Mouse (Mus musculus): ENCODE results near the gene Defb11.
A peak's percentile ranks its signal among the peaks of the same experiment; 100 is the strongest.
"Not testable (repeated sequence)": the region's sequence is repeated elsewhere in the genome, so short reads cannot be mapped to it uniquely, and the experiment has no call there.

Defb11 gene

DNA sequence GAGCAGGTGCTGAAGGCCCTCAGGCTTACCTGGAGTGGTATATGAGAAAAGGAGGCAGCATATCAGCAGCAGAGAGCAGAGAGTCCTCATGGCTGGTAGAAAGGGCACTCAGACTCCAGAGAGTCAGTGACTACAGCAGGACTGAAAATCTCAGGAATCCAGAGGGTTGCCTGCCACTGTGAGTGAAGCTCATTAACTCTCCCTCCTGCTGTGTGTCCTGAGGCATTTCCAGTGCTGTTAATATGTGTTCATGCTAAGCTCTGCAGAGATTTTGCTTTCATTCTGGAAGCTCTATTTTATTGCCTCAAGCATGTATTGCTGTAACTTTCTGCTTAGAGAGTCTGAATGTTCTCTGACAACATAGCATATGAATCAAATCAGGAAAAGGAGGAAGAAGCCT lies at the start of gene Defb11:
TSS of gene Defb11 (minus strand) at position 123 of the 400 bp plus-strand sequence.
- DNase-seq: not testable (repeated sequence)

DNA sequence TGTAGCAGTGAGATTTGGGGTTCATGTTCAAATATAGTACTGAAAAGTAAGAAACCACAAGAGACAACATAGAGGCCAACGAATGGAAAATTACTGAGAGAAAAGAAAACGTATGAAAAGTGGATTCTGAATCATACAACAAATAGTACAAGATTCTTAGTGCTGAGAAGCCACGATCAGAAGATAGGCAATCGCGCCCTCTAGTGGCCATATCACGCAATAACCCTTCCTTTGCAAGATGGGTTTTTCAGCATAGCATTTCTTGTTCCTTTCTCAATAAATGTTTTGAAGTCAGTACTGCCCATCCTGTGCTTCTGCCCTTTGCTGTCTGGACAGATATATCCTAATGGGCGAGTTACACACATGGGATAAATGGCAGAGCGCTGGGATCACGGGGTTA lies 49.1 kb upstream of the Defb11 start:
- DNase-seq: peak in 1 of 2 experiments; percentile 3

DNA sequence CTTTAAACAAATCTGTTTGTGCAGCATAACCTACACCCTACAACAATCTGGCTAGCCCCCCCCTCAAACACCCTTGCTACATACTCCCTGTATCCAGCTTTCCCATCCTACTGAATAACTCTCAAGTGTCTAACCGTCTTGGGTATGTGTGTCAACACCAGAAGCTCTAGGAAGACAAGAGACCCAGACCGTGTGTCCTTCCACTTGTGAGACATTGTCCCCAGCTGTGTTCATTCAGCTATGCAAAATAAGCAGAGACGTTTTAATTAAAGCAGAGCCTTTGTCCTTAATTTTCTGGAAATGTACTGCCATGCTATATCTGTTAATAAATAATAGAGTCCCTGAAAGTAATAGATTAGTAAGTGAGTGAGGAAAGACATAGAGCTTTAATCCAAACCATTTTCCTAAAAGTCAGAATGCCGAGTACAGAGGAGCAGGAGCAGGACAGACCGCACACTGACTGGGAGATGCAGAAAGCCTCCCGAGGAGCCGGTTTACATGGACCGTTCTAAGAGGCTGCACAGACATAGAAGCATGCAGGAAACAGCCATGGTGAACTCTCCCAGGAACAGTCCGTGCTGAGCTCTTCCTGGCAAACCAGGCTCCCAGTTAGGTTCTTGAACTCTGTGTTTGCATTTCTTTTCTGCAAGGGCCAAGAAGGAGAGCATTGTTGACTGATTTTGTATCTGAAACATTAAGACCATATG lies 41.3 kb upstream of the Defb11 start:
- DNase-seq: no peak

DNA sequence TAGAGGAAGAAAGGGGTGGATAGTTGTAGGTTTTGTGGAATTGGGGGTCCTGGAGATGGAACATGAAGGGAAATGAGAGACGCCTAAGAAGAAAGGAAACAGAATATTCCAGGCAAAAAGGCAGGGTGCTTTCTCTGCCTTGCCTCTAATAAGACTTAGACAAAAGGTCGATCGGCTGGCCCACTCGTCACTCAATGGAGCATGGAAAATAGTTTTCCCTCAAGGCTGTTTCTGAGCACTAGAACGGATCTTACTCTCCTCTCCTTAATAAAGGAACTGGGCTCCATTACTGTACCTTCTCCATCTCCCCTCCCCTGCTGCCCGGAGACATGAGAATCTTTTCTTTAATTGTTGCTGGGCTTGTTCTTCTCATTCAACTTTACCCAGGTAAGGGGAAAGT lies 40.2 kb upstream of the Defb11 start, which contains the start of gene Defb13:
TSS of gene Defb13 (plus strand) at position 301 of the 400 bp plus-strand sequence.
- no peak for DNase-seq

DNA sequence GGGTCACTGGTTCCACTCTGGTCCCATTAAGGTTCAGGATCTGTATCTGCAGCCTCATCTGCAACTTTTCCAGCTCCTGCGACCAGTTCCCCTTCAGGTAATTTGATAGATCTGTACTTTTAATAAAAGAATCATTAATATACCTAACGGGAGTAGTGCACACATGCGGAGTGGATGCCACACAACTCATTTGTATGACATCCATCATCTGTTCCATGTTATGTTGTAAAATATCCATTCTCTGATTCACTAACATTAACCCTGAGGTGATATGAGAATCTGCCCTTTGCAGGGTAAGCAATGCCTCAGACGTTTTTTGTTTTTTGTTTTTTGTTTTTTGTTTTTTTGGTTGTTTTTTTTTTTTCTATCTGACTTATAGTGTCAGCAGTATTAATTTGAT lies 31.8 kb upstream of the Defb11 start, which contains the start of gene Defb35:
TSS of gene Defb35 (plus strand) at position 301 of the 400 bp plus-strand sequence.
- not testable (repeated sequence) for DNase-seq

DNA sequence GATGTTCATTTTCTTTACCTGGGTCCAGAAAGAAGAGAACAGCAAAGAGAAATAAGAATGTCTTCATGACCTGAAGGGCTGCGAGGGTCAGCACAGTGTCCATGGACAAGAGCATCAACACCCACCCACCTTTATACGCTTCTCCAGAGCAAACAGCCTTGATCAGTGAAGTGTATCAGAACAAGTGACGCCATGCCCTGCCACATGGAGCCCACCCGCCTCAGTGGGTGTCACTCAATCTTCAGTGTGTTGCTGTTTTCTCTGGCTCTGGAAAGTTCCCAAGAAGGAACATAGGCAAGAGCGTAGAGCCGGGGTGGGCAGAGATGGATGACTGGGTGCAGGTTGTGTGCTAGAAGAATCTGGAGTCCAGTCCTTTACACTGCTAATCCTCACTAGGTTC lies 26.4 kb upstream of the Defb11 start, which contains the start of gene Defb15:
TSS of gene Defb15 (minus strand) at position 101 of the 400 bp plus-strand sequence.
- no peak for DNase-seq

DNA sequence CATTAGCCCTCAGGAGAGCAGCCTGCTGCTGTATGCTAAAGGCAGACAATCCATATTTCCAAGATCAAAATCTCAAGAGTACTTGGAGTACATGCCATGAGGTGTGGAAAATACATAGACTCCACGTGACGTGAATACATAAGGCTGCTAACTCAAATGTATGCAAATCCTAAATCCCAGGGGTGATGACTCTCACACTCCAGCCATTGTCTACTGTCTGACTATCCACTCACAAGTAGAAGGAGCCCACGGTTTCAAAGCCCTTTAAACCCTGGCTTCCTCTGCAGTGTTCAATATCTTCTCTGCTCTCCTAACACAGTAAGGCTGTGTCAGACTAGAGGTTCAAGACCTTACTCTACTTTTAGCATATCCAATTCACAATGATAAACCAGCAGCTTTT lies 24.5 kb upstream of the Defb11 start:
- DNase-seq: not testable (repeated sequence)

DNA sequence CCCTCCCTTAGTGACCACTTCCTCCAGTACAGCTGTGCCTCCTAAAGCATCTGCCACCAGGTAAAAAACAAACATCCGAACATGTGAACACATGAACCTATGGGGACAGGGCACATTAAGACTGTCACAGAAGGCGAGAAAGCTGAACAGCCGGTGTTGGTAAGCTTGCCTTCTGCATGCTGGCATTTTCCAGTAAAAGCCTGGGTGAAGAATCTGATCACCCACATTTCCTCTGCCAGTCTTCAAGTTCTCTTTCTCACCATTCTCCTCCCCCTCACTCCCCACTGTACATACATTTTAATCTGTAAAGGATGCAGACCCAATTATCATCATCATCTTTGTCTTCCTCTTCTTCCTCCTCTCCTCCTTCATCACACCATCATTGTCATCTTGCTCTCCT lies 9.4 kb upstream of the Defb11 start:
- no peak for DNase-seq

DNA sequence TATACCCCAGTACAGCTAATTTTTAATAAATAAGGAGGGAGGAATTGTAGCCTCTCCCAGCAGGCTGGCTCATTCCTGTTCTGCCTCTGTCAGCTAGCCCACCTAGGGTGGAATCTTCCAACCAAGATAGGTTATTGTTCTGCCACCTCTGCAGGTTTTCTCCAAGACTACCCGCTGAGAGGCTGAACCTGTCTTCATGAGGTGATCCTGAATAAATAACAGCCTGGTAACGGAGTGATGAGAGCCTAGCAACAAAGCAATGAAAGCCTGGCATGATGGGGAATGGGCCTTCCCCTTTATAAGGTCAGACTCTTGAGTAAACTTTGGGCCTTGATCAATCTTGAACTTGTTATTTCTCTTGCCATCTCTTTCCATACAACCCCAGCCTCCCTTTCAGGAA lies 6.3 kb upstream of the Defb11 start:
- DNase-seq: no peak

DNA sequence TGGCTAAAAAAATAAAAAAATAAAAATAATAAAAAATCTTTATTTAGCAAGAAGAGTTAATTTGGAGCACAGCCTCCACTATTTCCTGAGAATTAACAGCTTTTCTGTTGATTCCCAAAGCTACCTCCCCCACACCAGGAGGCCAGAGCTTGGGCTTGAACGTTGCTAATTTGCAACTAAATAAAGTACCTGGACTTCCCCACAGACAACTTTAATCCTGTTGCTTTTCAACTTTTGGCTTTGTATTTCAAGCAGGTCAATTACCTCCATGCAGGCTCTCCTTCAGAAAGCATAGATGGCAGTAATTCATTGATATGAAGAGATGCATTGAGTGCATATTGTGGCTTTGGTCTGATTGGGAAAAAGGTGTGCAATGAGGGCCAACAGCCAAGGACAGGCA lies 5.7 kb upstream of the Defb11 start:
- DNase-seq: no peak

DNA sequence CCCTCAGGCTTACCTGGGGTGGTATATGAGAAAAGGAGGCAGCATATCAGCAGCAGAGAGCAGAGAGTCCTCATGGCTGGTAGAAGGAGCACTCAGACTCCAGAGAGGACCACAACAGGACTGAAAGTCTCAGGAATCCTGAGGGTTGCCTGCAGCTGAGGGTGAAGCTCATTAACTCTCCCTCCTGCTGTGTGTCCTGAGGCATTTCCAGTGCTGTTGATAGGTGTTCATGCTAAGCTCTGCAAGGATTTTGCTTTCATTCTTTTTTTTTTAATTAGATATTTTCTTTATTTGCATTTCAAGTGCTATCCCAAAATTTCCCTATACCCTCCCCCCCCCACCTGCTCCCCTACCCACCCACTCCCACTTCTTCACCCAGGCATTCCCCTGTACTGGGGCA lies 20.9 kb downstream of the Defb11 start, which contains the start of gene Defb9:
TSS of gene Defb9 (minus strand) at position 101 of the 400 bp plus-strand sequence.
- not testable (repeated sequence) for DNase-seq

DNA sequence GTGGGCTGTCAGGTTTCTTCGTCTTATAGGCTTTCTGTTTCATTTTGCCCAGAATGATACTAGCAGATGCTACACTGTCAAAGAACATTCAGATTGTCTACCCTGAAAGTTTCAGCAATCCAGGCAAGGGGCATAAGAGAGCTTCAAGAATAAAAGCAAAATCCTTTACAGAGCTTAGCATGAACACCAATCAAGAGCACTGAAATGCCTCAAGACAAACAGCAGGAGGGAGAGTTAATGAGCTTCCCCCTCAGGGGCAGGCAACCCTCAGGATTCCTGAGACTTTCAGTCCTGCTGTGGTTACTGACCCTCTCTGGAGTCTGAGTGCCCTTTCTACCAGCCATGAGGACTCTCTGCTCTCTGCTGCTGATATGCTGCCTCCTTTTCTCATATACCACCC lies 47.6 kb downstream of the Defb11 start, which contains the start of gene Defb10:
TSS of gene Defb10 (plus strand) at position 316 of the 400 bp plus-strand sequence.
- DNase-seq: not testable (repeated sequence)

All from spleen, adult 18-20 months (tissue).